Mouse (Mus musculus): Measurements from ENCODE around the gene Btbd7. TPM values are rescaled to one million over a fixed set of nuclear protein-coding genes. Genes with fewer than 3 reads are reported as not detected.
A peak's percentile ranks its signal among the peaks of the same experiment; 100 is the strongest.

The Btbd7 gene
- total RNA-seq, 2 experiments from 2014 or later: 52.5 to 54.0 TPM

DNA sequence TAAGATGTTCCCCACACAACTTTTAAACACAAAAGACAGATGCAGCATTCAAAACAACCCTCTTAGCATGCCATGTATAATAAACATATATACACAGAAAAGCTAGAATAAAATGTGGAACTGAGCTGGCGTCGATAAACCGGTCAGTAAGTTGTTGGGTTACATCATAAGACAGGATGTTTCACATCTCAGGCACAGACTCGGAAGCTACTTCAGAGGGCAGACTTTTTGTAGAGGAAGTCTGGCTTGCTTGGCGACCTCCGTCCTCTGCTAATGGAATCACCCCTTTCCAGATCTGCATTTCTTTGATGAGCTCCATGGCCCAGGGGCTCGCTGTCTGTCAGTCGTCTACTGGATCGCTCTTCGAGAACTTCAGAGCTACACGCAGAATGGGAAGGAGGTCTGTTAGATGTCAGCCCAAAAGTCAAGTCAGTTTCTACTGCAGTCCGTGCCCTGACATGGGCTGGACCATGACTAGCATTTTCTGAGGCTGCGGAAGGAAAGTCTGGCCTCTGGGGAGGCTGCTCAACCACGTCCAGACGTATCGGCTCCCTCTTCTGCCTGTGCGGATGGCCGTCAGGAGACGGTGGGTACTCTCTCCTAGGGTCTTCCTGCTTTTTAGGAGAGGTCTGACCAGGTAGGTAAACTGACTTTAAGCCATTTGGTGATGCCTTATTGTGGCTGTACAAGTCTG lies 93.2 kb downstream of the Btbd7 start:
- DNase-seq (ENCODE audit: low spot score in 2 of 2): no peak

DNA sequence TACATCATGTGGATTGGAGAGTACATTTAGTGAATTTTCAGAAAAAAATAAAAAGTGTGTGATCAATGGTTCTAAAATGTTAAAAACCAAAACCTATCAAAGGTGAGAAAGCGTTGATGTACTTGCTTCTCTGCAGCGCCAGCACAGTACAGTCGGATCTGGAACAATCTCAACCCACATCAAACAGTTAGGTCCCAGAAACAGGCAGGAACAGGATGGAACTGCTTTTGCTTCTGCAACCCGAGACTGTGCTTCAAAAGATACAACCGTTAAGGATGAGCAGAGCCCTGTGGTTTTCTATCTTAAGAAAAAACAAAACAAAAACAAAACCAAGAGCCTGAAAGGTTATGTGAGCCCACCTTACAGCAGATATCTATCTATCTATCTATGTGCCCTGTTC lies 95.4 kb downstream of the Btbd7 start:
- DNase-seq (ENCODE audit: low spot score in 2 of 2): no peak

DNA sequence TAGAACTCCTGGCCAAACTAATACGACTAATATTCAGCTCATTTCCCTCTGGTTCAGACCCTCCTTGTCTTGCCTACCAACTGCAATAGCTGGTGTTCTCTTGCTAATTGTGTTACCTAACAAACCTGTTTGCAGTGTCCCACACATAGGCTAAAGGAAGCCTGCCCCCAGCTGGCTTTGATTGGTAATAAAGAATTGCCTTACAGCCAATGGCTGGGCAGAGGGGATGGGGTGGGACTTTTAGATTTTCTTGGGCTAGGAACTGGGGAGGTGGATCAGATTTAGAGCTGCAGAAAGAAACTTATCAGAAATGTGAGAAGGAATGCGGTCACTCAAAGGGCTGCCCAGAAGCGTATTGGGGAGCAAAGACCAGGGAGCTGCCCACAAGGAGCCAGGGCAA lies 98.8 kb downstream of the Btbd7 start:
- no peak for DNase-seq (ENCODE audit: low spot score in 2 of 2)

DNA sequence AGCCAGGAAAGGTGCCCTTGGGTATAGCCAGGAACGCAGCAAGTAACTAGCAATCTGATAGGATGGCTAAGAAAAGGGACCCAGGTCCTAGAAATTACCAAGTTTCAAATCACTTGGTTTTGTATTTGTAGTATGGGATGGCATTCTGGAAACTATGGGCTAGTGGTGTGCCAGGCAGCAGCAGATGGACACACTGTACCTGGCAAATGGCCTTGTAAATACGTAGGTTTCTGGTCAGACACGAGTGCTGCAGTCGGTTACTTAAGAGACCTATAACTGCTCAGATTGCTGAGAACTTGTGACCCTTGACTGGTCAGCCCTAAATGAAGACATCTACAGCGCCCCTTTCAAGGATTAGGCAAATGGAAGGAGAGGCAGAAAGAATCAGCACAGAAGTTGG lies 100.1 kb downstream of the Btbd7 start:
- DNase-seq (ENCODE audit: low spot score in 2 of 2): no peak

DNA sequence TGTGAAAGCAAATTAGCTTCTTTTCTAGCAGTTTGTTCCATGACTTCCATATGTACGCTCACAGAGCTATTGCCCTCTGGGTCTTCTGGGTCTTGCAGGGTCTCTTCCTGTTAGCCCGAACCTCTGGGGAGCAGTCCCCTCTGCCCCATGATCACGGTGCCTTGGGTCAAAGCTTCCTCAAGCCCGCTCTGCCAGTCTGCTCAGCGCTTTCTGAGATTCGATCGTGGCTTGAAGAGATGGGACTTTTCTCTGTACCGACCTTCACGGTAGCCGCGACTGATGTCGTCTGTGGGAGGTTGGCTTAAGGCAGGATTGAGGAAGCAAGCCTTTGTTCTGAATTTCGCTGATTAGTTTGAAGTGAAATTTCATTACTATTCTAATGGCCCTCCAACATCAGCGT lies 102.2 kb downstream of the Btbd7 start:
- DNase-seq (ENCODE audit: low spot score in 2 of 2): no peak

DNA sequence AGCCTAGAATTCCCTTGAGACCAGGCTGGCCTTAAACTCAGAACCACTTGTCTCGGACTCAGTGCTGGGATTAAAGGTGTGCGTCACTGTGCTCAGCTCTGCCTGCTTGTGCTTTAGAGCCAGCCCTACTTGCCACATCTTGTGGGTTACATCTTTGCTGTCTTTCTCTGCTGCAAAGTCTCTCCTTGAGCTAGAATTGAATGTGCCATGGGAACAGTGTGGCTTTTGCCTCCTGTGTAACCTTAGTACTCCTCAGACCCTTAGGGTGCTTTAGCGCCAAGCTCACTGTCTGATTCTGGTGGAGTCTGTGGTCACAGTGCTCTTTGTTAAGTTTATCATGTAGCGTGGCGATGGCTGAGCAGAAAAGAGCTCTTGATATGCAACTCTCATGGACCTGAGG lies 105.6 kb downstream of the Btbd7 start:
- DNase-seq (ENCODE audit: low spot score in 2 of 2): no peak

DNA sequence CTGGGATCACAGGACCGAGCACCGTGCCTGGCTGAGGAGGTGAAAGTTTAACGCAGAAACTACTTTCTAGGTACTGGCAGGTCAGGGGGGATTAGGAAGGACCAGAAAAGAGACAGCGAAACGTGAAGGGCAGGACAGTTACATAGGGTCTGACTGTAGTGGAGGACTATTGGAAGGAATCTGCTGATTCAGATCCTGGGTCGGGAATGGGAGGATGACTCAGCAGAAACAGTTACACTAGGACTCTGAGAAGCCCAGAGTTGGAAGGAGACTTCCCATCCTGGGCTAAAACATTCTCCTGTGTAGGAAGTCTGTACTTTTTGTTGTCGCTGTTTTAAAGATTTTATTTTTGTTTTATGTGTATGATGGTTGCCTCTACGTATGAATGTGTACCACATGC lies 106.7 kb downstream of the Btbd7 start:
- no peak for DNase-seq (ENCODE audit: low spot score in 2 of 2)

DNA sequence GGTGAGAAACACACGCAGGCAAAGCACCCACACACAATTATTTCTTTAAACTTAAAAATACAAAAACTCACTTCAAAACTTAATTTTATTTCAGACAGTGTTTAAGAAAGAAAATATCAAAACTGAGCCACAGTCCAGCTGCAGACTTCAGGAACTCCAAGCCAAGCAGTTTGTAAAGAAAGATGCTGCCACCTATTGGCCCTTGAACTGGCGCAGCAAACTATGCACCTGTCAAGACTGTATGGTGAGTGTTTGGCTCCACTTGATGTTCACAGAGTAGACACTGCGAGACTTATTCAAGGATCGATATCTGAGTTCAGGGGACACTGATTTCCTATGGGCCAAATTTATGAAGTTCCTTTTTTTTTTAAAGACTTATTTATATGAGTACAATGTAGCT lies 109.3 kb downstream of the Btbd7 start:
- no peak for DNase-seq (ENCODE audit: low spot score in 2 of 2)

DNA sequence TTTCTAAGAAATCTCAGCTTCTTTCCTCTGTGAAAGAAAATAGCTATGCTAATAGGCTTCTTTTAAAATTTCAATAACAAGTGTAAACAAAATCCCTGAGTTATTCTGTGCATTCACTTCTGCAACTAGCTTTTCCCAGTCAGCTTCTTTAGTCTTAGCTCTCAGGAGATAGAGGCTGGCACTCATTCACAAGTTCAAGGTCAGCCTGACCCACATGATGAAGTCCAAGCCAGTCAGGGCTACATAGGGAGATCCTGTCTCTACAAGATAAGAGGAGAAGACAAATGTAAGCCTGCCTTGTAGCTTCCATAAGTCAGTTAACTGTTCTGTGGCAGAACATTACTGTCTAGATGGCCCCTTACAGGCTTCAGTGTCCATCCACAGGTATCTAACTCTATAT lies 114.6 kb downstream of the Btbd7 start:
- no peak for DNase-seq (ENCODE audit: low spot score in 2 of 2)

DNA sequence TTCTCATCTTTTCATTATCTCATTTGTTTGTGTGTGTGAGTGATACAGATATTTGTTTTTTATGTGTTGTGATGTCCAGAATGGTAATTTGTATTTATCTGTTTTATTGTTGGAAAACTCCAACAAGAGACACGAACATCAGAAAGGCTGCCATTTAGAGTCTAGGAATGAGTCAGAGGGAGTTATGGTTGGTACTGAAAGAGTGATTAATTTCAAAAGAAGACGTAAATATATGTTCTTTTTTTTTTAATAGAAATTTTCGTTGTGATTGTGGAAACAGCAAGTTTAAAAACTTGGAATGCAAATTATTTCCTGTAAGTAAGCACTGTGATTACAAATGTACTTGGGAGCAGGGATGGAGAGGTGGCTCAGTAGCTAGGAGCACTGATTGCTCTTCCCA lies 116.6 kb downstream of the Btbd7 start:
- DNase-seq (ENCODE audit: low spot score in 2 of 2): no peak

DNA sequence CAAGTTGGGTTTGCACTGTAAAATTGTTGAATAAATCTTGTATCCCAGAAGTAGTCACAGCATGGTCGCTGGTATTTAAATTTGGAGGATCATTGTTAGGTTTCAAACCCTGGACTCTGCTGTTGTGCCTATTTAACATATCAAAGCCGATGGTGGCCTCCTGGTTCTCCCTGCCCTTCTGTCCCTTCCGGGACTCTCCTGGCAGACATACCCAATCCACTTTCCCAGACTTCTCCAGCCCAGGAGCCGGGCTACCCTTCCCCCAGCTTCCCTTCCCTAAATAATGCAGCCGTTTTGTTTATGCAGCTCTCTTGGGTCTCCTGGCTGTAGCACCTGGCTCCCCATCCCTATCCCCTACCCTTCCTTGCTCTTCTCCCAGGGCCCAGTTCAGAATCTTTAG lies 119.3 kb downstream of the Btbd7 start:
- DNase-seq (ENCODE audit: low spot score in 2 of 2): no peak

DNA sequence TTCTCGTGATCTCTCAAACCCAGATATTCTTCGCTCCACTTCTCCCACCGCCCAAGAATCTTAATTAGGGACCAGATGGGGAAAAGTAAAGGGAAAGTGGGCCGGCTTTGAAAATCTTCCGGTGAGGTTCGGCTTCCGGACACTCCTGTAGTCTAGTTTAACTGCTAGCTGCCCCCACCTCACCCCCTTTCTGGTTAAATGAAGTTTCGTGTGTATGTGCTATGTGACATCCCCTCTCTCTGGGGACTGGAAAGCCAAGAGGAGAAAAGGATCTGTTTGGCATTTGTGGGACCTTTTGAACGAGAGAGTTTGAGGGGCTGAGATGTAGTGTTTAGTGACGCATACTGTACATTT lies 119.9 kb downstream of the Btbd7 start, which contains the start of gene Gm20604:
TSS of gene Gm20604 (minus strand) at position 270 of the 354 bp plus-strand sequence.
- no peak for DNase-seq (ENCODE audit: low spot score in 2 of 2)

DNA sequence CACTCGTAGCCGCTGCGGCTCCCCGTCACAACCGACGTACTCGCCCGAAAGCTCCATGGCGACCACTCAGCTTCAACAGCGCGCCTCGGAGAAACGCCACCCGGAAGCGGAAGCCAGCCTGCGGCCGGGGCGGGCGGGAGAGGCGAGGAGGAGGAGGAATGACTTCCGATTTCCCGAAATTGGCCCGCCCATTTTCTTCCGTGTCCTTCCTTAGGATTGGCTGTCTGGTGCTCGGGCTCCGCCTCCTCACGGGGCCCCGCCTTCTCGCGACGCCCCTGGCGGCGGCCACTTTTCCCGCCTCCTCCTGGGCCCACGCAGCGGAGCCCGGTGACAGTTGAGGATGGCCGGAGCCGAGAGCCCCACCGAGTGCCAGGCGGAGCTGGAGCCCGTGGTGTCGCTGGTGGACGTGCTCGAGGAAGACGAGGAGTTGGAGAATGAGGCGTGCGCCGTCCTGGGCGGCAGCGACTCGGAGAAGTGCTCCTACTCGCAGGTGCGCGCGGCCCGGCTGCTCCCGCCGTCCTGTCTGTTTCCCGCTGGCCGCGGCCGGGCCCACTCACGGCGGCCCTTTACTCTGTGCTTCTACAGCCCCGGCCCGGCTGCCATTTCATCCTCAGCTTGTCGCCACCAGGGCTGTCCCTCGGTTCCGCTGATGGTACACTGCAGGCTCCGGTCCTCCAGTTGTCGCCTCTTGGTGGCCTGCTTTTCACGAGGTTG lies 120.4 kb downstream of the Btbd7 start, which contains the start of the genes Gm28051, Gon7 and Ubr7:
TSS of gene Gm28051 (minus strand) at position 77 of the 714 bp plus-strand sequence.
TSS of gene Gon7 (minus strand) at position 115 of the 714 bp plus-strand sequence.
TSS of gene Ubr7 (plus strand) at position 279 of the 714 bp plus-strand sequence.
- peak; percentile 83 to 91 for DNase-seq (ENCODE audit: low spot score in 2 of 2)

DNA sequence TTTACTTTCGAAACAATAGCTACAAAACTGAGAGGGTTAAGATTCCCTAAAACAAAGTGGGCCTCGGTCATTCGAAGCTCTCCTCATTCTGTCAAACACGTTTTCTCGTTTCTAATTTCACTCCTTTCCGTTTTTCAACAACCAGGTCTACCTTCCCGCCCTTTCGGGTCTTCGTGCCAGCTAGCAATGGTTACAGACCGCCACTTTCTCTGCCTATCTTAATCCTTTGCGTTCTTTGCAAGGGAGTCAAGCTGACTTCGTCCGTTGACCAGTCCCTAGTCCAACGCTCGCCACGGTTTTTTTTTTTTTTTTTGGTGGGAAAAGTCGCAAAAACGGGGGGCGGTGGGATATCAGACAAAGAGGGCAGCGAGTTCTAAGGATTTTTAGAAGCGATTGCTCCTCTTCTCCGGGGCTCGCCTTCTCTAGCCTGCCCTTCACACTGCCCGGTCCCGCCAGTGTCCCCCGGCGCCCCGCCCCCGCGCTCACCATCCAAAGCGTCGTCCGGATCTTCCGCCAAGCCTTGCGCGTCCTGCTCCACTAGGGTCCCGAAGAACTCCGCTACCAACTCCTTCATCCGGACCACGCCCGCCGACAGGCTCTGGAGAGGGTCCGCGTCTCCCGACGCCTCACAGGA lies 121.1 kb downstream of the Btbd7 start:
- DNase-seq (ENCODE audit: low spot score in 2 of 2): no peak

DNA sequence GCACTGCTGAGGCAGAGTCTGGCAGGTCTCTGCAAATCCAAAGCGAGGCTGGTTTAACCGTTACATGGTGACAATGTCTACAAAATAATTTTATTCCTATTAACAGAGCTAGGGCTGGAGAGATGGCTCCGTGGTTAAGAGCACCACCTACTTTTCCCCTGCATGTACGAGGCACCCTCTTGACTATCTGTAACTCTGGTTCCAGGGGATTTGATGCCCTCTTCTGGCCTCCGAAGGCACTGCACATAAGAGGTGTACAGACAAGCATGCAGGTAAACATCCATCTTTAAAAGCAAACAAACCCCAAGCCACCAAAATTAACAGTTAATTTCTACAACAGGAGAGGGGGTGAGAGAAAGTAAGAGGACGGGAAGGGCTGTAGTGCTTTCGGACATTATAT lies 122.0 kb downstream of the Btbd7 start:
- no peak for DNase-seq (ENCODE audit: low spot score in 2 of 2)

DNA sequence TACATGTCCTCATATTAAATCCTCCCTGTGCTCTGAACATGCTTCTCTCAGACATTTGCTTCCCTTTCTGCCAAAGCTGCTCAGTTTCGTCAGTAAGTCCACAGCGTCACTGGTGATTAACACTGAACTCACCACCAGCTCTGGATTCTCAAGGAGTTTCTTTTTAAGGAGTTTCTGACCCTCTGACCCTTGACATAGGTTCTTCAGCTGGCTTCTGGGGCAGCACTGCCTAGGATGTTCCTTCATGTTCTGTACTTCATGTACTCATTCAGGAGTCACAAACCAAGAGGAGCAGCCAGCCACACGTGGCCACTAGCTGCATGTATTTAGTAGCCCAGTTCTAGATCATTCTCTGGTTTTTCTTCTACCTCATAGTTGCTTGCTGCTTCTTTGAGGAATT lies 130.0 kb downstream of the Btbd7 start:
- DNase-seq (ENCODE audit: low spot score in 2 of 2): no peak

DNA sequence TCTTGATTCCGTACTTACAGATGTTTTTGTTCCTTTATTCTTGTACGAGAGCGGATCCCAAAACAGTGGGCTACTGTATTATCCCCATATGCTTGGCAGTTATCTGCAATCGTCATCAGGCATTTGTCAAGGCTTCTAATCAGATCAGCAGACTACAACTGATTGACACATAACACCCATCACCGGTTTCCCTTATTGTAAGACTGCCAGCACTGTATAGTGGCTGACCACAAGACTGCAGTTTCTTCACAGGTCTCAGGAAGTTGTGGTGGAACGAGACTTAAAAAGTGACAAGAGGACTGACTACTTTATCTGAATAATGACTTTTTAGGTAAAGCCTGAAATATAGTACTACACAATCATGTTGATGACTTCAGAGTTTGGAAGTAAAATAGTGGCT lies 133.4 kb downstream of the Btbd7 start:
- DNase-seq (ENCODE audit: low spot score in 2 of 2): no peak

DNA sequence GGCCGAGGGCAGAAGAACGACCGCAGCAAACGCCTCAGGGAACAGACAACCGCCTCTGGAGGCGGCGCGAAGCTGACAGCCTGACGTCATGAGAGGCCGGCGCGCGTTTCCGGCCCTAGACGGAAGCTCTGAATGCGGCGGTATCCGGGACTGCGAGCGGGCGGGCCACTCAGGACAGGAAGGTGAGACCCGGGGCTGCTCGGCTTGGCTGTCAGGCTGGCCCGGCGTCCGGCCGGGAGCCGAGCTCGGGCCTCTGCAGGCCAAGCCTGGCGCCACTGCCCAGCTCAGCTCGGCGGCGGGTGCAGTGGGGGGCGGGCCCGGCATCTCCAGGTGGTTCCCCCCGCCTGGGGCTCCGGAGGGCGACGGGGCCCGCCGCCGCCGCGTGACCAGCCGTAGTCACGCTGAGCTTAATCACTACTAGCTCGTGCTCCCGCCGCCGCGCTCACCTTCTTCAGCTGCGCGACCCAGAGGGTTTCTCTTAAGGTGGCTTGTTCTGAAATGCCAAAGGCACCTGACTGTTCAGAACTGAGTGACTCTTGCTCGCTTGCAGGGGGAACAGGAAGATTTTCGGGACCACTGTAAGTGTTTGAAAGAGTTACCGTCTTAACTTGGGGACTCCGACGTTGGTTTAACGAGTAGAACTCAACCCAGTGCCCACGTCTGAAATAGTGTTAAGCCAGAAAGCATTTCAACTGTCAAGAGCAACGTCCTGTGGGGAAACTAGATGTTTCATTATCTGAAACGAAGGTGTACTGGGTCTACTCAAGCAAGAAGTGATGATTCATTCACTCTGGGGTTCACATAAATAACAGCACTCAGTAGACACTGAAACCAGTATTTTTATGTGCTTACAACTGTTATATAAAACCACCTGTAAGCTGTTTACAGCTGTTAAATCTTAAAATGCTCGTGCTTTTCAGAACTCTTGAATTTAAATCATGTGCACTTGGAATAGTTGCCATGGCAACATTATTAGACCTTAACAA lies 134.4 kb downstream of the Btbd7 start, which contains the start of the genes Moap1 and Tmem251:
TSS of gene Moap1 (minus strand) at position 73 of the 986 bp plus-strand sequence.
TSS of gene Tmem251 (plus strand) at position 174 of the 986 bp plus-strand sequence.
- DNase-seq (ENCODE audit: low spot score in 2 of 2): peak; percentile 69 to 81

DNA sequence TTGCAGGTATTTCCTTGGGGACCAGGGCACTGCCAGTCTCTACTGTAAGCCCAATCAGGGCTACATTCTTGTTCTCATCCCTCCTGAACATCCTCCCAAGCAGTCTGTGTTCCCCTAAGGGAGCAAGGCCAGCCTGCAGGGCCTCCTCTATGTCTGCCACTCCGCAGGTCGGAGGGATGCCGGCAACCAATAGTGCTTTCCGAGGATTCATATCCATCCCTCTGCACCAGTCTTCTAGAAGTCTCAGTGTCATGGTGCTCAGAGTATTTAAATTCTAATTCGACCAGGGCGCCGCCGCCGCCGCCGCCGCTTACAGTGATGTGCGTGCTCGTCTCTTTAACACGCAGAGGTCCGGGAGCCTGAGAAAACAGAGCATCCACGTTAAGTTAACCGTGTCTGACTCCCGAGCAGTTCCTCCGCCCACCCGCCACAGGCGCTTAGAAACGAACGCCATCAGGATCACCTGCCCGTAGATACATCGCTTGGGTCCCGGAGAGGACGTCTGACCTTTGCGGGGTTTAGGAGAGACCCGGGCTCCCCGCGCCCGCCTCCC lies 135.2 kb downstream of the Btbd7 start:
- DNase-seq (ENCODE audit: low spot score in 2 of 2): no peak

DNA sequence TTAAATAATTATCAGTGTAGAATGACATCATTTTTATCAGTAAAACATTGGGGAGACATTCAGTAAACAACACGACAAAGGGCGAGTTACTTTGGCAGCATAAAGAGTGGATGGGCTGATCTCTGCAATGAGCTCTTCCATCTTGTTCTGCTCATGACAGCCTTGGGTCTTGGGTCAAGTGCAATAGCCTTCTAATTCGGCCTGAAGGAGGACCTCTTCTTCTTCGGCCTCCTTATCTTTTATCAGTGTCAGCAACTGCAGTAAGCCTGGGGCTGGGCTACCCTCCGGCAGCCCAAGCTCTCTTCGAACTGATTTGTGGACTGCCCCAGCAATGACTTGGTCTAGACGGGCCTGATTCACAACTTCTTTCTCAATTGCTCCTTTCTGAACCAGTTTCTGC lies 136.2 kb downstream of the Btbd7 start:
- no peak for DNase-seq (ENCODE audit: low spot score in 2 of 2)

DNA sequence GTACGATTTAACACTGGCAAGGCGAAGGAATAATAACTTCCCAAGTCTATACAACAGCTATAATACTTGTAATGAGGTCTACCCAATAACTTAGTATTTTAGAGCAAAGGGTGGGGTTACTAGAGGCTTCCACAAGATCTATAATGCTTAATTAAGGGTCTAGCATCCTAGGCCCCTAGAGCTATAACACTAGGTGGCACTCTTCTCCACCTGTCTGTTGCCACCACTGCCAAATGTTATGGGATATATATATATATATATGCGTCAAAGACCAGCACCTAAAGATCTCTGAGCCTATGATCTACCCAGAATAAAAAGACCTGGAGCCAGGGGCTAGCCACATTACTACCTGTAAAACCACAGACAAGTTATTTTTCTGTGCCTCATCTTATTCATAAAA lies 138.0 kb downstream of the Btbd7 start:
- no peak for DNase-seq (ENCODE audit: low spot score in 2 of 2)

All from adrenal gland, postnatal 4 days (tissue).